Mouse (Mus musculus) E14TG2a.4 (cell line): ENCODE measurements around the gene Rnf149.

Source experiments
- CTCF ChIP-seq: conservative IDR thresholded peaks from 2 replicates; pipeline ENCODE4 v1.5.1; 2014; ENCODE audit warnings: low read length
- POU5F1 ChIP-seq: IDR thresholded peaks from 2 replicates; pipeline ENCODE4 v1.6.1; 2014; ENCODE audit warnings: low read length, borderline replicate concordance

GRCm38 (mm10) chr1:39512183-39512582, 65.0 kb downstream of the Rnf149 start:
- TF ChIP-seq CTCF (no peak), POU5F1 (no peak)
